ENCODE assay signal across 24 mouse cellular contexts in the genomic region with DNA sequence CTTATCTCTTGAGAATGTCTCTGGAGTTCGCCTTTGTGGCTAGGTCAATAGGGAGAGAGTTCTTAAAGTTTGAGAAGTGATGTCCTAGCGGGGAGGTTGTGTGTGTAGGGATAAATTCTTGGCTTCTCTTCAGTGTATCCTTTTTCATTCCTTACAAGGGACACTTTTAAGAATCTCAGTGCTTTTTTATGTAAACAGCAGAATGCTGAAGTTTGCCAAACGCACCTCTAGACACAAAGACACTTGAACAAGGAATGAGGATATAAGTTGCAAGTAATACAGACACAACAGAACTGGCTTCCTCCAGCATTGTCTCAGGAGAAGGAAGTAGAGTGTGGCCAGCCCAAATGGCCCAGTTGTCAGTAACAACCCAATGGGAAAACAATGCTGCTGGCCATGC.
"Had no signal": no experiment of that assay in that cellular context is flagged by ENCODE, and none has a peak within 500 bp of the region (broad histone marks: within the 10 kb centered on the region; RNA-seq: fewer than 3 reads in every experiment).

No protein-coding gene starts in this region.

- DNase-seq: gastrocnemius, postnatal 14 days; gastrocnemius, postnatal 36 days; heart, adult 2 months; heart, postnatal 14 days; heart, postnatal 36 days; kidney, adult 11 months; kidney, adult 2 months; kidney, adult 9 months; kidney, postnatal 14 days; kidney, postnatal 36 days; layer of hippocampus, adult 9-11 months; layer of hippocampus, postnatal 36 days; left cerebral cortex, postnatal 4 days had no signal

- H3K36me3 ChIP-seq: heart, embryonic 13.5 days; heart, embryonic 15.5 days; hindbrain, embryonic 13.5 days; hindbrain, embryonic 15.5 days; kidney, embryonic 15.5 days; limb, embryonic 13.5 days; limb, embryonic 15.5 days had no signal

- ATAC-seq: hindbrain, postnatal 0 days; intestine, embryonic 16.5 days had no signal

- H3K27ac ChIP-seq: heart, adult 2 months; heart, embryonic 13.5 days; heart, embryonic 15.5 days; hindbrain, embryonic 13.5 days; hindbrain, embryonic 15.5 days; hindbrain, postnatal 0 days; kidney, embryonic 15.5 days; kidney, postnatal 0 days; limb, embryonic 13.5 days; limb, embryonic 15.5 days had no signal

- H3K27me3 ChIP-seq: heart, embryonic 13.5 days; heart, embryonic 15.5 days; hindbrain, embryonic 13.5 days; hindbrain, embryonic 15.5 days; kidney, embryonic 15.5 days; limb, embryonic 13.5 days; limb, embryonic 15.5 days had no signal

- H3K4me3 ChIP-seq: heart, adult 2 months; heart, embryonic 13.5 days; heart, embryonic 15.5 days; hindbrain, embryonic 13.5 days; hindbrain, embryonic 15.5 days; kidney, embryonic 15.5 days; limb, embryonic 13.5 days; limb, embryonic 15.5 days had no signal

- H3K9ac ChIP-seq: heart, embryonic 13.5 days; heart, embryonic 15.5 days; hindbrain, embryonic 13.5 days; hindbrain, embryonic 15.5 days; kidney, embryonic 15.5 days; limb, embryonic 13.5 days; limb, embryonic 15.5 days had no signal

- H3K9me3 ChIP-seq: heart, embryonic 15.5 days; hindbrain, embryonic 13.5 days; hindbrain, embryonic 15.5 days; kidney, embryonic 15.5 days; limb, embryonic 13.5 days; limb, embryonic 15.5 days had no signal

- H3K4me2 ChIP-seq: heart, embryonic 11.5 days; heart, embryonic 13.5 days; heart, embryonic 15.5 days; hindbrain, embryonic 13.5 days; hindbrain, embryonic 15.5 days; kidney, embryonic 15.5 days; limb, embryonic 13.5 days; limb, embryonic 15.5 days had no signal
